Mouse (Mus musculus): ENCODE data around the gene 4930412O13Rik. TPM values are rescaled to one million over a fixed set of nuclear protein-coding genes. Genes with fewer than 3 reads are reported as not detected.

4930412O13Rik gene
- total and polyA plus RNA-seq, 3 experiments: not detected

DNA sequence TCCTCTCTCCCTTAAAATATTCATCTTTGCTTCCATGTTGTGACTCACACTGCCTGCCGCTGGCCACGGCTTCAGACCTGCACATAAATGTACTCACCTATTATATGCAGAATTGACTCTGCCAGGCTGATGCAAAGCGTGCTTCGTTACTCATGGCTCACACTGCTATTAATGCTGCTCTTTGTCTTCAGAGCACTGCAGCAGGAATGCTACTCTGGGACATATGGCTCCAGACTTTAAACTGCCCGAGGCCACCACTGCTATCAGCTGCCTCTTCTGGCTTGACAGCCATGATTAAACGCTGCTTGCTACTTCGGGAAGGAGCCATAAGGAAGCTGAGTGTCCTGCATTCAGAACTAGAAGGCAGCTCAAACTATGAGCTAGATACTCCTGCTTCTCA lies 45.9 kb upstream of the 4930412O13Rik start:
- TF ChIP-seq ELF1 (IDR thresholded peaks at IDR 0.05; ENCODE audit: low read depth, low read length): no peak
- TF ChIP-seq NELFE (IDR thresholded peaks at IDR 0.05; ENCODE audit: low read depth, low read length): no peak
- TF ChIP-seq PAX5 (IDR thresholded peaks at IDR 0.05; ENCODE audit: low read length): no peak
- TF ChIP-seq JUND (conservative IDR thresholded peaks at IDR 0.05; ENCODE audit: low read depth, low read length): no peak
- no peak for TF ChIP-seq POLR2AphosphoS2 (IDR thresholded peaks at IDR 0.05; ENCODE audit: low read depth, low read length)
- no peak for TF ChIP-seq POLR2A (IDR thresholded peaks at IDR 0.05; ENCODE audit: low read depth, low read length)
- TF ChIP-seq ZNF384 (IDR thresholded peaks at IDR 0.05; ENCODE audit: low read depth, low read length): no peak
- TF ChIP-seq SIN3A (IDR thresholded peaks at IDR 0.05; ENCODE audit: low read length): no peak
- TF ChIP-seq ZC3H11A (IDR thresholded peaks at IDR 0.05; ENCODE audit: low read depth, low read length): no peak
- no peak for TF ChIP-seq USF2 (conservative IDR thresholded peaks at IDR 0.05; ENCODE audit: low read depth, low read length)
- no peak for TF ChIP-seq MXI1 (IDR thresholded peaks at IDR 0.05; ENCODE audit: low read depth, low read length)
- TF ChIP-seq MYC (IDR thresholded peaks at IDR 0.05; ENCODE audit: low read depth, low read length): no peak
- TF ChIP-seq MAFK (IDR thresholded peaks at IDR 0.05; ENCODE audit: insufficient replicate concordance, low read length): no peak
- TF ChIP-seq BHLHE40 (IDR thresholded peaks at IDR 0.05; ENCODE audit: low read depth, low read length): no peak
- TF ChIP-seq CHD2 (IDR thresholded peaks at IDR 0.05; ENCODE audit: low read length): no peak
- TF ChIP-seq EP300 (IDR thresholded peaks at IDR 0.05; ENCODE audit: low read length): no peak
- no peak for TF ChIP-seq E2F4 (IDR thresholded peaks at IDR 0.05; ENCODE audit: insufficient replicate concordance, low read depth, low read length)
- no peak for TF ChIP-seq IRF4 (IDR thresholded peaks at IDR 0.05; ENCODE audit: low read depth, low read length)
- TF ChIP-seq KAT2A (IDR thresholded peaks at IDR 0.05; ENCODE audit: insufficient replicate concordance, low read length): no peak
- TF ChIP-seq CTCF (conservative IDR thresholded peaks at IDR 0.05 in 1 of 2, IDR thresholded peaks at IDR 0.05 in 1 of 2; ENCODE audit: low read depth in 2 of 2, low read length in 2 of 2): no peak
- dilution Hi-C loops (cut with MboI; ENCODE audit: extremely low pct_ligation_motif_present, extremely low pct_unique_long_range_greater_than_20kb, low sequenced_read_pairs): no loop called here
- Histone ChIP-seq H3K27ac (ENCODE audit: insufficient read depth, low read depth) (no peak overlapping the region), H3K9me3 (replicated peaks; ENCODE audit: low read length) (no peaks in the 10 kb centered on the region), H3K4me2 (ENCODE audit: insufficient read depth, low read depth, poor library complexity, severe bottlenecking) (no peak overlapping the region), H3K36me3 (replicated peaks in 1 of 2; ENCODE audit: control insufficient read depth in 1 of 2, insufficient read depth in 1 of 2, low read length in 1 of 2) (no peaks in the 10 kb centered on the region), H3K4me1 (ENCODE audit: control insufficient read depth in 1 of 2, insufficient read depth in 2 of 2) (peaks cover 0 to 7% of the 10 kb centered on the region in 2 experiments; a peak in 2 of 4 replicates), H3K9ac (ENCODE audit: insufficient read depth, low read depth) (no peak overlapping the region), H3K4me3 (replicated peaks in 1 of 3; ENCODE audit: low read depth in 2 of 3, low read length in 2 of 3, poor library complexity in 1 of 3) (no peak overlapping the region), H3K27me3 (replicated peaks) (no peaks in the 10 kb centered on the region), H3K79me2 (replicated peaks; ENCODE audit: control insufficient read depth, extremely low read depth, insufficient read depth, poor library complexity, severe bottlenecking) (no peaks in the 10 kb centered on the region)
- in situ Hi-C loops (cut with MboI; ENCODE audit: low pct_ligation_motif_present, low pct_unique_long_range_greater_than_20kb, low sequenced_read_pairs): no loop called here
- DNase-seq (ENCODE audit: extremely low read depth): no peak

DNA sequence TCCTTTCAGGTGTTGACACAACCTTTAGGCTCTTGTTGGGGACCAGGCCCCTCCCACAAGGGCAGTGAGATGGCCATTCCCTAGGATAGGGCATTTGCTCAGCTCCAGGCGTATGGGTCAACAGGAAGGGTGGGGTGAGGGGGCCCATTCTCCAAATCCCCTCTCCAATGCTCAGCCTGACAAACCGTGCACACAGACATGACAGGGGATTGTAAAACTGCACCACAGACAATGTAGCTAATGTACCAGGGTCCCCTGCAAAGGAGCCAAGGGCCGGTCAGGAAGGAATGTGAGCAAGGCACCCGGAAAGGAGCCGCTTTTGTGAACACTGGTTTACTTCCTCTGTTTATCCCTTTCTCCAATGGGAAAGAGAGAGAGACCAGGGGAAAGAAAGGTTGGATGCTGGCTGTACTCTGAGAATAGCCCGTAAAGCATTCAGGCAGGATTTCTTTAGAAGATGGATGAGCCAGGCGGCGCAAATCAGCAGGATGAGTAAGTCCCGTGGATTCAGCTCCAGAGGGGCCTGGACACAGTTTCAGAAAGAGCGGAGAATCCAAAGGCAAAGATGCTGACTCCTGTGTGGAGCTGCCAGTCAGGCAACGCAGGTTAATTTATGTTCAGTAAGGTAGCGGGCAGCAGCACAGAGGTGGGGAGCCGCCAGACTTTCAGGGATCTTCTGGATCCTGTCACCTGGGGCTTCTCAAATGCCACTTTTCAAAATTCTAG lies 28.0 kb upstream of the 4930412O13Rik start:
- dilution Hi-C loops (cut with MboI; ENCODE audit: extremely low pct_ligation_motif_present, extremely low pct_unique_long_range_greater_than_20kb, low sequenced_read_pairs) (no loop called here), in situ Hi-C loops (cut with MboI; ENCODE audit: low pct_ligation_motif_present, low pct_unique_long_range_greater_than_20kb, low sequenced_read_pairs) (no loop called here)
- Histone ChIP-seq H3K36me3 (replicated peaks in 1 of 2; ENCODE audit: control insufficient read depth in 1 of 2, insufficient read depth in 1 of 2, low read length in 1 of 2) (no peaks in the 10 kb centered on the region), H3K4me2 (ENCODE audit: insufficient read depth, low read depth, poor library complexity, severe bottlenecking) (no peak overlapping the region), H3K27me3 (replicated peaks) (no peaks in the 10 kb centered on the region), H3K9me3 (replicated peaks; ENCODE audit: low read length) (no peaks in the 10 kb centered on the region), H3K4me3 (replicated peaks in 1 of 3; ENCODE audit: low read depth in 2 of 3, low read length in 2 of 3, poor library complexity in 1 of 3) (no peak overlapping the region), H3K4me1 (ENCODE audit: control insufficient read depth in 1 of 2, insufficient read depth in 2 of 2) (peaks cover 0 to 3% of the 10 kb centered on the region in 2 experiments; a peak in 1 of 4 replicates), H3K9ac (ENCODE audit: insufficient read depth, low read depth) (no peak overlapping the region), H3K79me2 (replicated peaks; ENCODE audit: control insufficient read depth, extremely low read depth, insufficient read depth, poor library complexity, severe bottlenecking) (no peaks in the 10 kb centered on the region), H3K27ac (ENCODE audit: insufficient read depth, low read depth) (no peak overlapping the region)
- no peak for DNase-seq (ENCODE audit: extremely low read depth)
- TF ChIP-seq POLR2A (IDR thresholded peaks at IDR 0.05; ENCODE audit: low read depth, low read length) (no peak), HCFC1 (IDR thresholded peaks at IDR 0.05; ENCODE audit: low read depth, low read length) (no peak), NELFE (IDR thresholded peaks at IDR 0.05; ENCODE audit: low read depth, low read length) (no peak), PAX5 (IDR thresholded peaks at IDR 0.05; ENCODE audit: low read length) (no peak), MAFK (IDR thresholded peaks at IDR 0.05; ENCODE audit: insufficient replicate concordance, low read length) (no peak), MYC (IDR thresholded peaks at IDR 0.05; ENCODE audit: low read depth, low read length) (no peak), JUN (IDR thresholded peaks at IDR 0.05; ENCODE audit: insufficient read depth, low read depth, low read length) (no peak), SIN3A (IDR thresholded peaks at IDR 0.05; ENCODE audit: low read length) (no peak), RCOR1 (conservative IDR thresholded peaks at IDR 0.05; ENCODE audit: low read depth, low read length) (no peak), UBTF (IDR thresholded peaks at IDR 0.05; ENCODE audit: low read depth, low read length) (no peak)
